Mouse (Mus musculus): Measurements from ENCODE around the gene Gmip. TPM values are rescaled to one million over a fixed set of nuclear protein-coding genes. Genes with fewer than 3 reads are reported as not detected.

Gene Gmip
- polyA plus RNA-seq, 1 experiment = 45.1 TPM

- 66% methylated on average over 5 of the region's 5 CpGs for WGBS
- no peak for DNase-seq
- no peak for TF ChIP-seq POLR2A (IDR thresholded peaks at IDR 0.05; ENCODE audit: borderline replicate concordance, extremely low read depth, low read depth, low read length)
- no peak for TF ChIP-seq CTCF (IDR thresholded peaks at IDR 0.05; ENCODE audit: insufficient read depth, low read length)
- Histone ChIP-seq H3K4me3 (replicated peaks; ENCODE audit: extremely low read depth, low read depth, low read length) (no peak overlapping the region), H3K4me1 (ENCODE audit: control insufficient read depth, insufficient read depth, low read length) (no peaks in the 10 kb centered on the region)
Measured at GRCm38 (mm10) chr8:69867696-69868326, 59.3 kb downstream of the Gmip start.

GRCm38 (mm10) chr8:69870003-69870765 lies 61.7 kb downstream of the Gmip start:
- TF ChIP-seq POLR2A (IDR thresholded peaks at IDR 0.05; ENCODE audit: borderline replicate concordance, extremely low read depth, low read depth, low read length) (no peak), CTCF (IDR thresholded peaks at IDR 0.05; ENCODE audit: insufficient read depth, low read length) (no peak)
- DNase-seq = no peak
- Histone ChIP-seq H3K4me1 (ENCODE audit: control insufficient read depth, insufficient read depth, low read length) (no peaks in the 10 kb centered on the region), H3K4me3 (replicated peaks; ENCODE audit: extremely low read depth, low read depth, low read length) (no peak overlapping the region)
- WGBS = 80% methylated on average over 11 of the region's 11 CpGs

- 86% methylated on average over 6 of the region's 6 CpGs for WGBS
- no peak overlapping the region for H3K4me3 ChIP-seq (replicated peaks; ENCODE audit: extremely low read depth, low read depth, low read length)
- no peak for DNase-seq
- no peak for TF ChIP-seq POLR2A (IDR thresholded peaks at IDR 0.05; ENCODE audit: borderline replicate concordance, extremely low read depth, low read depth, low read length)
- no peaks in the 10 kb centered on the region for H3K4me1 ChIP-seq (ENCODE audit: control insufficient read depth, insufficient read depth, low read length)
Measured at GRCm38 (mm10) chr8:69870907-69871306, 62.4 kb downstream of the Gmip start.

Other genes starting within 250 kb of the Gmip start
- gene Zfp868, start 183.1 kb upstream of the Gmip start, polyA plus RNA-seq (2012; rRNA removed) = 3.3 and 7.0 TPM in 2 replicates
- 0.66 and 0.86 TPM in 2 replicates for gene Zfp964, start 154.2 kb upstream of the Gmip start, polyA plus RNA-seq (2012; rRNA removed)
- gene Zfp869, start 98.0 kb upstream of the Gmip start, polyA plus RNA-seq (2012; rRNA removed) = 2.4 and 4.7 TPM in 2 replicates
- gene Zfp963, start 58.7 kb upstream of the Gmip start, polyA plus RNA-seq (2012; rRNA removed) = 1.6 and 2.5 TPM in 2 replicates
- 0.80 and 1.5 TPM in 2 replicates for gene Gm20422, start 33.8 kb upstream of the Gmip start, polyA plus RNA-seq (2012; rRNA removed)
- 65.7 and 70.8 TPM in 2 replicates for gene Atp13a1, start 17.5 kb upstream of the Gmip start, polyA plus RNA-seq (2012; rRNA removed)
- gene Zfp866, start 17.5 kb upstream of the Gmip start, polyA plus RNA-seq (2012; rRNA removed) = 9.2 and 14.3 TPM in 2 replicates
- gene Lpar2, start 13.8 kb downstream of the Gmip start, polyA plus RNA-seq (2012; rRNA removed) = 3.4 and 3.5 TPM in 2 replicates
- 4.2 and 5.5 TPM in 2 replicates for gene Pbx4, start 23.8 kb downstream of the Gmip start, polyA plus RNA-seq (2012; rRNA removed)
- 3.1 TPM in 2 replicates for gene Cilp2, start 79.0 kb downstream of the Gmip start, polyA plus RNA-seq (2012; rRNA removed)
- gene Tssk6, start 93.5 kb downstream of the Gmip start, polyA plus RNA-seq (2012; rRNA removed) = 0.70 and 1.0 TPM in 2 replicates
- gene Ndufa13, start 93.9 kb downstream of the Gmip start, polyA plus RNA-seq (2012; rRNA removed) = 96.8 and 103 TPM in 2 replicates
- gene Yjefn3, start 94.0 kb downstream of the Gmip start, polyA plus RNA-seq (2012; rRNA removed) = 3.5 and 5.3 TPM in 2 replicates
- 78.1 and 81.8 TPM in 2 replicates for gene Gatad2a, start 187.7 kb downstream of the Gmip start, polyA plus RNA-seq (2012; rRNA removed)
- gene Mau2, start 234.1 kb downstream of the Gmip start, polyA plus RNA-seq (2012; rRNA removed) = 82.3 and 88.5 TPM in 2 replicates
- gene Sugp1, start 234.1 kb downstream of the Gmip start, polyA plus RNA-seq (2012; rRNA removed) = 7.8 and 11.9 TPM in 2 replicates